24 mouse cellular contexts compared by ENCODE assay signal in genomic region chr17:27281241-27281640, GRCm38 (mm10).
DNase-seq lines count a peak whose midpoint lies in the region; TF ChIP-seq lines count a peak whose summit lies in the region.
"Had no signal": no experiment of that assay in that cellular context is flagged by ENCODE, and none has a peak within 500 bp of the region (broad histone marks: within the 10 kb centered on the region; RNA-seq: fewer than 3 reads in every experiment).

No protein-coding gene starts in this region.

- TF ChIP-seq CTCF in left cerebral cortex, adult 2 months (IDR thresholded peaks at IDR 0.05) = peak; percentile 37

- no peak overlapping the region for H3K27ac ChIP-seq in left cerebral cortex, adult 2 months
- H3K27ac ChIP-seq: embryonic facial prominence, embryonic 13.5 days; forebrain, embryonic 12.5 days; heart, embryonic 13.5 days; hindbrain, embryonic 12.5 days; limb, embryonic 12.5 days; midbrain, embryonic 13.5 days had no signal

- peak; percentile 46 to 59 for DNase-seq in cerebellum, adult 18-20 months
- DNase-seq in cerebellum, adult 8-10 months = no peak
- DNase-seq in gastrocnemius, postnatal 14 days = peak; percentile 5
- DNase-seq in gastrocnemius, adult 8-10 months (ENCODE audit: low spot score in 2 of 2) = no peak
- no peak for DNase-seq in left cerebral cortex, adult 2 months (ENCODE audit: extremely low spot score in 1 of 2, low spot score in 2 of 2)
- no peak for DNase-seq in left cerebral cortex, postnatal 25 days (ENCODE audit: low spot score in 2 of 2)
- DNase-seq in brain, adult 2 months (ENCODE audit: low read depth, low spot score) = peak; percentile 67
- DNase-seq: adrenal gland, postnatal 25 days; embryo, embryonic 11 days; heart, postnatal 14 days; kidney, adult 18-20 months; kidney, postnatal 10 days; liver, postnatal 0 days; right cerebral cortex, postnatal 14 days; spleen, adult 18-20 months; thymus, postnatal 14 days had no signal

- intact Hi-C loops in gastrocnemius, postnatal 14 days (cut with DNase I; ENCODE audit: low total_unique reads) = no loop called here
- intact Hi-C loops in left cerebral cortex, adult 2 months (cut with DNase I) = no loop called here
- intact Hi-C loops in left cerebral cortex, postnatal 25 days (cut with DNase I) = no loop called here

- no peak overlapping the region for H3K4me3 ChIP-seq in left cerebral cortex, adult 2 months
- H3K4me3 ChIP-seq: embryonic facial prominence, embryonic 13.5 days; erythroblast, embryonic 14.5 days; forebrain, embryonic 12.5 days; heart, embryonic 13.5 days; hindbrain, embryonic 12.5 days; limb, embryonic 12.5 days; megakaryocyte, embryonic 14.5 days; midbrain, embryonic 13.5 days had no signal

Comparison
In these comparisons a context has a peak if more than half of its experiments do, and no peak if none do; other contexts are left out.
1. DNase-seq: peak in cerebellum, adult 18-20 months (2 of 2), gastrocnemius, postnatal 14 days (single experiment) and brain, adult 2 months (single experiment); none in cerebellum, adult 8-10 months (single experiment), gastrocnemius, adult 8-10 months (0 of 2), left cerebral cortex, adult 2 months (0 of 2) and left cerebral cortex, postnatal 25 days (0 of 2).